Mouse (Mus musculus) Muller cell, postnatal 12 days (primary cell): ENCODE measurements at regions not wholly inside any gene's neighbourhood (a gene's known extent, or its start where the extent isn't known, plus 50 kb on each side); places are given as distances from the start of the nearest gene placed in this dataset.
"Not testable (repeated sequence)": the region's sequence is repeated elsewhere in the genome, so short reads cannot be mapped to it uniquely, and the experiment has no call there.

Source experiments
- DNase-seq: peaks from one replicate; pipeline ENCODE4 v3.0.0-alpha.2; 2015; ENCODE audit errors: inconsistent ontology term

DNA sequence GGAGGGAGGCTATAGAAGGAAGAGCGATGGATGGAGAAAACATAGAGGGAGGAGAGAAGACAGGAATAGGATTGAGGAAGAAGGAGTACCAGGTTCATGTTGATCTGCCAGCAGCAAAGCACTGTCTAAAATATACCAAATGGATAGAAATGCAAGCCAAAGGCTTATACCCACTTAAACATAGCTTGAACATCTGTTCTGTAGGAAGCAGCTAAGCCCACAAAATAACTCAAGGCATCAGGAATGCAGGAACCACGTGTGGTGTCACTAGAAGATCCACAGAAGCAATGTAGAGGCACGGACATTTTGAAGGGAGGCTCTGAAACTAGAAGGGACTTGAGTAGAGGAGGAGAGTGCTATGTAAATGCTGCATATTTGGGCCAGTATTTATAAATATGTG is 78.9 kb downstream of the Smgc start:
- no peak for DNase-seq

DNA sequence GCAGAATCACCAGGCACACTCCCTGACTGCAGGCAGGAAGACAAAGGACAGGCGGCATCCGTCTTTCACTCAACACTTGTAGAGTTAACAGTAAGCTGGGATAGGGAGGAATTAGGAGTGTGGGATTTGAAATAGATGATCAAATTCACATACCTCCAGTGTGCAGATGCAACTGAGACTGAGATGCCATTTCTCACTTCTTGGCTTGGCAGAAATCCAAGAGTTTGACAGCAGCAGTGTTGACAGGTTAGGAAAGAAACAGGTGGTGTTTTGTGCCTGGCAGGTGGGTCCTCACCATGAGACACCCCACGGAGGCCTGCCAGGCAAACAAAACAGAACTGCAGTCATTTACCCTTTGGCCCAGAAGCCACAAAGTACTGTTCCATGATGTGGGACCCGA is 79.8 kb downstream of the Smgc start:
- DNase-seq: no peak

DNA sequence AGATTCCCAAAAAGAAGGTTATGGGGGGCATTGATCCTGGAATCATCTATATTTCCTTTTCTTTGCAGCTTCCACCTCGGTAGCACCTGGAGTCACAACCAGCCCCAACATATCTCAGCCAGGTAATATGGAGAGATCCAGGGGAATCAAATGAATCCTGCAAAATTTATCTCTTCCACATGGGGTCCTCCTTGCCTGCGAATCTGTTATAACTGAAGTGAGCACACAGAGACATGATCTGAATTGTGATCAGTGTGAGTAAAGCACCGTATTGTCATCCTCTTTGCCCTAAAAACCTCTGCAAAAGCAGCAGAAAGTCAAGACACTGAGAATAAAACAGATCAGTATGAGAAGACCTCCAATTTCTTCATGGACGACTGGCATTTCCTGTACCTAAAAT is 86.5 kb downstream of the Smgc start:
- no peak for DNase-seq

DNA sequence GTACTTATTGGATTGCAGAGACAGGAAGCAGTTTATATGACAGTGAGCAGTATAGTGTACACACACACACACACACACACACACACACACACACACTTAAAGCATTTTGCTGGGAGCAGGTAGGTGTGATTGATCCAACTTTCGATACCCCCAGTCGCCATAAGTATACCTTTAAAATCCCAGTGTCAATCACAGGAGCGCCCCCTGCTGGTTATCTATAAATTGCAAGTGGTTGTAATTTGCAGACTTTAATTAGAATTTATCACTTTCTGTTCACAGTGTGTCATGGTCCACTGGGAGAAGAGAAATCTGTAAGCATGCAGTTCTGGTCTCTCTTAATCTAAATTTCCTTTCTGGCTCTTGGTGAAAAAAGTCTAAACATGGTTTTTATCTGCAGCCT is 89.4 kb downstream of the Smgc start:
- DNase-seq: no peak

DNA sequence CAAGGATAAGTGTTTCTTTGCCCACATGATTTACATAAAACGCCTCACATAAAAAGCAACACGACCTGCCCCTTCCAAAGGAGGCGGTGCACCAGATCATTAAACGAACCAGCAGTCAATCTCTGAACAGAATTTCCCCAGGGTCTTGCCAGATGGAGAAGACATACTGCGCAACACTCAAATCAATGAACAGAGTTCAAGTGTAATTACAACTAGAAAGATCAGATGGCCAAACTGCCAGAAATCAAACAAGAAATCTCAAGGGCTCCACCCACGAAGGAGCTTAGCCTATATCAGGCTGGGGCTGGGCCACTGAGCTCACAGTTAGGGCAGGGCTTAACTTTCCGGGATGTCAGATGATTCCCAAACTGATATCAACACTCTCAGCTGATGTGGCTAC is 90.4 kb downstream of the Smgc start:
- no peak for DNase-seq

DNA sequence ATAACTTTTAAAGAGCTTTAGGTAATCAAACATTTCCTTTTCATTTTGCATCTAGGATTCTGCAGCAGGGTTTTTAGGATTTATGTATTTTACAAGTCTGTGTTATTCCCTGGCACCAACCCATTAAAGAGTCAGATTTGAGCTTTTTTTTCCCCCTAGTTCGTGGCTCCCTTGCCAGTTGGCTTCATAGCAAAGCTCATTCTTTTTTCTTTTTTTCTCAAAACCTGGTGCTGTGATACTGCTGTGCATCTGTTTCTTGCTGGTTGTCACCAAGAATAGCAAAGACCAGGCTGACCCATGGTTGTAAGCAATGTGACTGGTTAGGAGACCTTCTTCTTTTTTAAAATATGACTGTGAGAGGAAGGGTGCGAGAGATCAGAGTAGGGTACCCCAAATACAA is 93.7 kb upstream of the Cntn1 start:
- DNase-seq: no peak

DNA sequence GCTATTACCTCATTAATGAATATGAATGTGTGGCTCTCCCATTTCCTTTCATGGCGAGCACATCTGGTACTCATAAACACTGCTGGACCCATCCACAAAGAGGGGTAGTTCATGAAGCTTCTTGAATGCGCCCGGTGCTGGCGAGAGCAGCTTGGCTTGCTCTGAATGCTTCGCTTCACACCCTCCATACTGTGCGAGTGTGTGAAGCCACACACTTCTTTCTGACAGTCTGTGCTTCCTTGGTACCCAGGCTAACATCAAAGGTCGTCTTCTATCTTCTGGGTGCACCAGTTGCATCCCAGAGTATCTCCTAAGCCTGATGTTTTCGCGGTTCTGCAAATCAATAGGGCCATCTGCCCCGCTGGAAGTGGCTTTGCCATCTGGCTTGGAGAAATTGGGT is 85.8 kb upstream of the Cntn1 start:
- no peak for DNase-seq

DNA sequence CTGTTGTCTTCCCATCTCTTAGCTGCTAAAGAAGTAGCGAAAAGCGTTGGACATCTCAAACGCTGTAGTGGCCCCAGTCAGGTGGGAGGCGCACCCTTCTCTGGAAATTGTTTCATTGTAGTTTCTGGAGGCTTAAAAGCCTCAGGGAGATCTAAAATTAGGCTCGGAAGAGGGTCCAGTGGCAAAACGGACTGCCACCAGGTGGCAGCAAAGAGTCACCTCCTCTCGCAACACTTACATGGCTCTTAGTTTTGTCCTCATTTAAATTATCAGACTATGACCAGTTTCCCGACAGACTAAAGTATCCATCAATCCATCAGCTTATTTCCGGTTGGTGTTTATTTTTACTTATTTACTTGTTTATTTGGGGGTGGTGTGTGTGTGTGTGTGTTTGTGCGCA is 81.6 kb upstream of the Cntn1 start:
- peak; percentile 57 for DNase-seq

DNA sequence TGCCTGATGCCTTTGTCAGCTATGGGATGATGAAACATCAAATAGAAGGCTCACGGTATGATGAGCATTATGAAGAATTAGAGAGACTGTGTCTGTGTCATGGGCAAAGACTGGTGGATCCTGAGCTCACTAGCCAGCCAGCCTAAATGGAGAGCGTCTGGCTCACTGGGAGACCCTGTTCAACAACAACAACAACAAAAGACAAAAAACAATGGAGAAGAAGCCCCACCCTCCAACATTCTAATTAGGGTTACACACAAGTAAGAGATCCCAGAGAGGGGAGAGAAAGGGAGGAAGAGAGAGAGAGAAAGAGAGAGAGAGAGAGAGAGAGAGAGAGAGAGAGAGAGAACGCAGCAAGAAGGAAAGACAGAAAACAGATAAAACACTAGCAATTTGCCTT is 79.6 kb upstream of the Cntn1 start:
- DNase-seq: peak; percentile 46

DNA sequence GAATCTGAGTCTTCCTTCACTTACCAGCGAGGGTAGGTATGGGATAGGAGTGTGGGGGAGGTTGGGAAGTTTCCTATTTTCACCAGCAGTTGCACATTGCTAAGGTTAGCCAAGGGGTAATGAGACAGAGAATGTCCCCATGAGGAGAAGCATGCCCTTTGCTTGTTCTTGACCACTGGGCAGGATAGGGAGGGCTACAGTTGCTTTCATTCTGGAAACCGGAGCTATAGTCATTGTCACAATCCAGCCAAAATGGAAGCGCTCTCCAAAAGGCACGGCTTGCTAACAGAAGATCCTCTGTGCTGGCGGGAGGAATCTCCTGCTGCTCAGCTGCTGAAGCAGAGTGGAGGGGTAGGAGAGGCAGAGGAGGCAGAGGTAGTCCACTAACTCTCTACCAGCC is 79.1 kb upstream of the Cntn1 start:
- peak; percentile 86 for DNase-seq

DNA sequence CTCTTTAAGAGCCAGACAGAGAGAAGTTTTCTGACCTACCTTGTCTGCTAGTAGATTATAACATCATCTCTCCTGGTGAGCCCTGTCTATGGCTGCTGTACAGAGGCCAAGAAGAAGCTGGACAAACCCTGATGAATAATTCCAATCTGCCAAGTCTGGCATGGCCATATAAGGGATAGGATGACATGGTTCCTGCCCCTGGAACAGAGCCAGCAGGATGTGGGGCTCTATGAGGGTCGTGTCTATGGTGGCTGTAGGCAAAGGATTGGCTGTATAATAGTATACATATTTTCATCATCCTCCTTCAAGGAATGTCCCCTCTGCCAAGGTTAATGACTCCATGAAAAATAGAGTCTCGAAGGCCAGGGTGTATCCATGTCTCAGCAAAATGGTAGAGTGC is 75.4 kb upstream of the Cntn1 start:
- no peak for DNase-seq

DNA sequence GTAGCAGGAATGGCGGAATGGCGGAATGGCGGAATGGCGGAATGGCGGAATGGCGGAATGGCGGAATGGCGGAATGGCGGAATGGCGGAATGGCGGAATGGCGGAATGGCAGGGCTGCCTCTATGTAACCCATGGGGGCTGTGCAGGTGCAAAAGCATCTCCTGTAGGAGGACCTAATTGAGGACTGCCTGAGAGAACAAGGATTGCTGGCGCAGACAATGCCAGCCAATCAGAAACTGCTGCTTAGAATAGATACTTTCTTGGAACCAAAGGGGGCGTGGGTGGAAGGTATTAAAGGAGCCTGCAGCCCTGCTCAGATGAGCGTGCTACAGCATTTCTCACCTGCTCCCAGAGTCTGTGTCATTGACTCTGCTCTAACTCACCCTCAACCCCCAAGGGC is 67.8 kb upstream of the Cntn1 start:
- DNase-seq: not testable (repeated sequence)

DNA sequence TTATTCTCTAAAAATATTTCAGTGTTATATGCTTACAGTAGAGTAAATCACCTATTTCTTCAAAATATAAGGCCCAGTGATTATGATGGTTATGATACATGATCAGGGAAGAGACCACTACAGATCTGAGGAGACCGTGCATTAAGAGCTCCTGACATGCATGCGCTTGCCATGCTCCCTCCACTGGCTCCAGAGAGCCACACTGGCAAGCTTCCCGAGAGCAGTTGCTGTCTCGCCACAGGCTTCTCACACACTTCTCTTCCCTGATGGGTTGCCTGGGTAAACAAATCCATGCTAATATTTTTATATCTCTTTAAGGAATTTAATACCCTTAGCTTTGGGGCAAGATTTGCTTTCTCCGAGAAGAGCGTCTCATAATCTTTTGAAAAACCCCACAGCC is 50.9 kb upstream of the Cntn1 start:
- no peak for DNase-seq
